Mouse (Mus musculus): Measurements from ENCODE around the gene Bola1. TPM values are rescaled to one million over a fixed set of nuclear protein-coding genes. Genes with fewer than 3 reads are reported as not detected.
"Not testable (repeated sequence)": the region's sequence is repeated elsewhere in the genome, so short reads cannot be mapped to it uniquely, and the experiment has no call there.

Bola1 gene
- polyA plus RNA-seq (2011; ENCODE audit: insufficient read length, low read depth, missing spikeins) = 9.6 and 10.4 TPM in 2 replicates

DNA sequence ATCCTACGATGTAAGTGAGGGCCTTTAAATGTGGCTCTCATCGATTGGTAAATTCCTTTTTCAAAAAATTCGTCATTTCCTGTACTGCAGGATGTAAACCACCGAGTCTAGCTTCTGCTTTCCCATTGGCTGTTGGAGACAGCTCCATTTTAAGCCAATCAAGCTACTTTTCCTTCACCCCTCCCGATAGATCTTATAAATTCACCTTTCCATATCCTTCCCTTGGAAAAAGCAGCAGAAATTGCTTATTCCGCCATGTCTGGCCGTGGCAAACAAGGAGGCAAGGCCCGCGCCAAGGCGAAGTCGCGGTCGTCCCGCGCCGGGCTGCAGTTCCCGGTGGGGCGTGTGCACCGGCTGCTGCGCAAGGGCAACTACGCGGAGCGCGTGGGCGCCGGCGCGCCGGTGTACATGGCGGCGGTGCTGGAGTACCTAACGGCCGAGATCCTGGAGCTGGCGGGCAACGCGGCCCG, at the start of gene Bola1, which contains the start of gene Hist2h2ab:
TSS of gene Bola1 (minus strand) at position 49 of the 470 bp plus-strand sequence.
TSS of gene Hist2h2ab (plus strand) at position 205 of the 470 bp plus-strand sequence.
- peak within 1 kb of the TSS; percentile 74 for H3K4me3 ChIP-seq (ENCODE audit: insufficient read depth, low read length)
- H3K4me1 ChIP-seq (ENCODE audit: control insufficient read depth, insufficient read depth, low read length) = peaks cover 5% of the 10 kb centered on the region
- H3K27ac ChIP-seq (ENCODE audit: insufficient read depth, low read length) = peak within 1 kb of the TSS; percentile 97
- TF ChIP-seq POLR2A (IDR thresholded peaks at IDR 0.05; ENCODE audit: low read depth, low read length) = peak; percentile 78
- no peak for TF ChIP-seq CTCF (IDR thresholded peaks at IDR 0.05; ENCODE audit: borderline replicate concordance, insufficient read depth, low read length)

DNA sequence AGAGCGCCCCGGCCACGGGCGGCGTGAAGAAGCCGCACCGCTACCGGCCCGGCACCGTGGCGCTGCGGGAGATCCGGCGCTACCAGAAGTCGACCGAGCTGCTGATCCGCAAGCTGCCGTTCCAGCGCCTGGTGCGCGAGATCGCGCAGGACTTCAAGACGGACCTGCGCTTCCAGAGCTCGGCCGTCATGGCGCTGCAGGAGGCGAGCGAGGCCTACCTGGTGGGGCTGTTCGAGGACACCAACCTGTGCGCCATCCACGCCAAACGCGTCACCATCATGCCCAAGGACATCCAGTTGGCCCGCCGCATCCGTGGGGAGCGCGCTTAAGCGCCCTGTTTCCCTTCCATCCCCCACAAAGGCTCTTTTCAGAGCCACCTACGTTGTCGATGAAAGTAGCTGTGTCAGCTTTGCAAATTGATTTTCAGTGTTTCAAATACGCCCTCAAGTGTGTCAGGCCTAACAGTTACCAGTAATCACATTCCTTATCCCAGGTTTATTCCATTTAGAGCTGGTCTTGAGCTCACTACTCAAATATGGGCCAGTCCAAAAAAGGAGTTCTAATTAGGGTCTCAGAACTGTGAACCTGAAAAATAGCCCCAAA, 49.4 kb upstream of the Bola1 start:
- H3K27ac ChIP-seq (ENCODE audit: insufficient read depth, low read length) = peak overlapping the region; percentile 97
- H3K4me3 ChIP-seq (ENCODE audit: insufficient read depth, low read length) = peak overlapping the region; percentile 53
- H3K4me1 ChIP-seq (ENCODE audit: control insufficient read depth, insufficient read depth, low read length) = not testable (repeated sequence)
- TF ChIP-seq POLR2A (IDR thresholded peaks at IDR 0.05; ENCODE audit: low read depth, low read length) = peak; percentile 44

DNA sequence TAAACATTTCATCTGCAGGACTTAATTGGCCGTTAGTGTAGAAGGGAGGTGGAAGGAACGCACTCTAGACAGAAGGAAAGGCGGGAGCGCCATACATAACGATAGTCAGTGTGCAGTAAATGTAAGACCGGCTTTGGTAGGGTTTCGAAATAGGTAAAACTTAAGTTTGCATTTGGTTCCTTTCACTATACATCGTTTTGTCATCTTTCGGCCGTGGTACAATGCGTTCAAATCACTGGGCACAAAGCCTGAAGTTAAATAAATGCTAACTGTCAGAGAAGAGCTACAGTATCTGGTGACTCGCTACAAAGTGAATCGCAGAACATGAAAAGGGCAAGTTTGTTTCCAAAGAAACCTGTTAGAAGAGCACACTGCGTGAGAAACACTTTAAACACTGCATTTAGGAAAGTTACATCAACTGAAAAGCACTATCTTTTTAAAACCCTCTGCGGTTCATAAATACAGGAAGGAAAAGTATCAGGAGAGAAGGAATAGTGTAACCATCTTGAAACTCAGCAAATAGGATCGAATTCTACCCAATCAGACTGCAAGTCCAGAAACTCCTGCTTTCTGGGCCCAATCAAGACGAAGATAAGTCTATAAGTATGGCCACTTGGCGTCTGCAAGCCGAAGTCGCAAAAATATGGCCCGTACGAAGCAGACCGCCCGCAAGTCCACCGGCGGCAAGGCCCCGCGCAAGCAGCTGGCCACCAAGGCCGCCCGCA, 48.7 kb upstream of the Bola1 start, which contains the start of gene Hist2h3b:
TSS of gene Hist2h3b (plus strand) at position 604 of the 725 bp plus-strand sequence.
- Histone ChIP-seq H3K27ac (ENCODE audit: insufficient read depth, low read length) (peak within 1 kb of the TSS; percentile 97), H3K4me1 (ENCODE audit: control insufficient read depth, insufficient read depth, low read length) (peaks cover 5% of the 10 kb centered on the region; the same call in 1 of the 2 replicates), H3K4me3 (ENCODE audit: insufficient read depth, low read length) (peak within 1 kb of the TSS; percentile 53)
- TF ChIP-seq CTCF (IDR thresholded peaks at IDR 0.05; ENCODE audit: borderline replicate concordance, insufficient read depth, low read length) = no peak
- peak; percentile 95 for TF ChIP-seq POLR2A (IDR thresholded peaks at IDR 0.05; ENCODE audit: low read depth, low read length)

DNA sequence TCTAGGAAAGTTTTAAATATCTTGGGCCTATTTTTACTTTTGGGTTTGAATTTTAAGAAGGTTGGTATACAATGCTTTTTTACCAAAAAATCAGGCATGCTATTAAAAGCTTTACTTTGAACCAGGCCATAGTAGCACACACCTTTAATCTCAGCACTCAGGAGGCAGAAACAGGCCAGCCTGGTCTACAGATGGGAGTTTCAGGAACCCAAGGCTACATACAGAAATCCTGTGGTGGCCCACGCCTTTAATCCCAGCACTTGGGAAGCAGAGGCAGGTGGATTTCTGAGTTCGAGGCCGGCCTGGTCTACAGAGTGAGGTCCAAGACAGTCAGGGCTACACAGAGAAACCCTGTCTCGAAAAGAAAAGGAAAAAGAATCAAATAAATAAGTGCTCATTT, 48.0 kb upstream of the Bola1 start:
- Histone ChIP-seq H3K4me1 (ENCODE audit: control insufficient read depth, insufficient read depth, low read length) (peaks cover 5% of the 10 kb centered on the region; the same call in 1 of the 2 replicates), H3K4me3 (ENCODE audit: insufficient read depth, low read length) (no peak overlapping the region), H3K27ac (ENCODE audit: insufficient read depth, low read length) (peak overlapping the region; percentile 97)
- TF ChIP-seq POLR2A (IDR thresholded peaks at IDR 0.05; ENCODE audit: low read depth, low read length) = no peak

DNA sequence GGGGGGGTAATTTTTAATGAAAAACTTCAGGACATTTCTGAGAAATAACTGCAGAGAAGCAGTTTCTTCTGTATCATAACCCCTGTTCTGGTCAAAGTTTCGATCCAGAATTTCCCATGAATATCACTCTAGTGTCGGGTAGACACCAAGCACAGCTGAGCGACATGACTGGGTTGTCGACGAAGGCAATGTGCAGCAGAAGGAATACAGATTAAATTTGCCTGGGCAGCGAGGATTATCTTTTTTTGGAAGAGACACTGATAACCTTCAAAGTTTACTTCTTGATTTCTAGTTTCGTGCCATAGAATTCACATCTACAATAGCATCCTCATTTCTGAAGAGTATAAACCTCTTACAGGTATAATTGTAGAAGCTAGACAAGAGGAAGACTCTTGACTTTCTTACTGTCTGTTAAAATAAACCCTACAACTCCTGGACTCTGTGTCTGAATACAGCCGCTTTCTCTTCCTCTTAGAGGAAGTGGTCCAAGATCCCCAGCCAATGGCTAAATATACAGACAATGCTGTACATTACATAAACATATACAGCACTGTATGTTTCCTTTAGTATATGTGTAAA, 46.7 kb upstream of the Bola1 start:
- Histone ChIP-seq H3K4me3 (ENCODE audit: insufficient read depth, low read length) (no peak overlapping the region), H3K4me1 (ENCODE audit: control insufficient read depth, insufficient read depth, low read length) (peaks cover 9% of the 10 kb centered on the region; the same call in 1 of the 2 replicates)

DNA sequence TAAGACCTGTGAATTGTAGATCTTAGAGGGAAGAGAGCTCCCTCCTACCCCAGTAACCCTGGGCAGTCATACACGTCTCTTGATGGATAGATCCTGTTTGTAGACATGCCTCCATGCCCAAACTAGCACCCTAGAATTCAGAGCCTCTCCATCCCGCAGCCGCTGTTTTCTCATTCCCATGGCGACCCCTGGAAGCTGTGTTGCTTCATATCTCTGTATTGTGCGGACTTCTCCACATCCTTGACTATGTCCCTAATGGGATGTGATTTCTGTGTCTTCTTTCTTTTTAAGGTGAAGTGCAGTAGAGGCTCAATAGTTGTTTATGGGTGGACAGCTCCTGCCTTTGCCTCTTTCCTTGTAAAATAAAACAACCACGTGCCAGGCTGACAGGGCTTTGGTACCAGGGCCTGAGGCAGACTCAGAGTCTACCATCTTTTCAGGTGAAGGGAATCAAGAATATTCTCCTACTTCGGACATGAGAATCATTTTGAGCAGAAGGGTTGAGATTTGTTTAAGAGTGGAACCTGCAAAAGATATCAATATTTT, 45.0 kb upstream of the Bola1 start:
- TF ChIP-seq CTCF (IDR thresholded peaks at IDR 0.05; ENCODE audit: borderline replicate concordance, insufficient read depth, low read length) (no peak), POLR2A (IDR thresholded peaks at IDR 0.05; ENCODE audit: low read depth, low read length) (0 out of 2 replicates have a peak, but pooled peaks have one; percentile 0)
- Histone ChIP-seq H3K4me3 (ENCODE audit: insufficient read depth, low read length) (peak overlapping the region; percentile 7; the same call in 1 of the 2 replicates), H3K27ac (ENCODE audit: insufficient read depth, low read length) (peak overlapping the region; percentile 99), H3K4me1 (ENCODE audit: control insufficient read depth, insufficient read depth, low read length) (peaks cover 9% of the 10 kb centered on the region; the same call in 1 of the 2 replicates)

More for the DNA sequence above, 46.7 kb upstream of the Bola1 start:
- no peak overlapping the region for H3K27ac ChIP-seq (ENCODE audit: insufficient read depth, low read length)
- TF ChIP-seq POLR2A (IDR thresholded peaks at IDR 0.05; ENCODE audit: low read depth, low read length) (no peak), CTCF (IDR thresholded peaks at IDR 0.05; ENCODE audit: borderline replicate concordance, insufficient read depth, low read length) (no peak)

DNA sequence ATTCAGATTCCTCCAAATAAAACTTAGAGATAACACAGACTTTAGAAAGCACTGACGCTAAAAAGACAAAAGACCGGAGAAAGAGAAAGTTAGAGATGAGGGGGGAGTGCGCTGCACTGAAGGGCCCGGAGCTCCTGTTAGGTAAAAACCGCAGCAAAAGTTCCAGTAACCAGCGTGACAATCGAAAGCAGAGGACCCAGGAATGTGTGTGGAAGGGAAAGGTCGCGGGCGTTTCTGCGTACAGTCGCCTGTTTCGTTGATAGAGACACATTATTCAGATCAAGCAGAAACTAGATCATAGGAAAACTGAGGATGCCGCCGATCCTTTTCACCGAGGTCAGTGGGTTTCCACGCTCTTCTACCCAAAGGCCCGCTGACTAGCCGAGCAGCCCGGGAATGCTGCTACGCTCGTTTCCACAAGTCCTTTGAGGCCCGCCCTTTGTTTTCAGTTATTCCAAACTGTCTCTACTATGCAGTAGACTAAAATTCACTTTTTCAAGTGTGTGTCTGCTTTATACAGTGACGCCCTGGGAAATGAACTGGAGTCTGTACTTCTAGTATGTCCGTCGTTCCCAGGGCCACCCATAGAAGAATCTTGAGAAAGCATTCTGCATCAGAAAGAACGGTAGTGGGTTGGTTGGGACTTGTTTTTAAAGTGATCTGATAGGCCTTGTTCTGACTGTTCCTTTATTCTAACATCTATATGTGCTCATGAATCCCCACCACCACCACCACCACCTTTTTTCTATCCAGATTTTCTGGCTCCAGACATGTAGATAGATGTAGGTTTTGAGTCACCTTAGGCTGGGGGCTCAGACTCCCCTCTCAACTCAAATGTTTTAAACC, 44.3 kb upstream of the Bola1 start:
- Histone ChIP-seq H3K4me1 (ENCODE audit: control insufficient read depth, insufficient read depth, low read length) (peaks cover 9% of the 10 kb centered on the region; the same call in 1 of the 2 replicates), H3K27ac (ENCODE audit: insufficient read depth, low read length) (peak overlapping the region; percentile 99), H3K4me3 (ENCODE audit: insufficient read depth, low read length) (peak overlapping the region; percentile 42)
- TF ChIP-seq POLR2A (IDR thresholded peaks at IDR 0.05; ENCODE audit: low read depth, low read length) (peak; percentile 46), CTCF (IDR thresholded peaks at IDR 0.05; ENCODE audit: borderline replicate concordance, insufficient read depth, low read length) (no peak)

DNA sequence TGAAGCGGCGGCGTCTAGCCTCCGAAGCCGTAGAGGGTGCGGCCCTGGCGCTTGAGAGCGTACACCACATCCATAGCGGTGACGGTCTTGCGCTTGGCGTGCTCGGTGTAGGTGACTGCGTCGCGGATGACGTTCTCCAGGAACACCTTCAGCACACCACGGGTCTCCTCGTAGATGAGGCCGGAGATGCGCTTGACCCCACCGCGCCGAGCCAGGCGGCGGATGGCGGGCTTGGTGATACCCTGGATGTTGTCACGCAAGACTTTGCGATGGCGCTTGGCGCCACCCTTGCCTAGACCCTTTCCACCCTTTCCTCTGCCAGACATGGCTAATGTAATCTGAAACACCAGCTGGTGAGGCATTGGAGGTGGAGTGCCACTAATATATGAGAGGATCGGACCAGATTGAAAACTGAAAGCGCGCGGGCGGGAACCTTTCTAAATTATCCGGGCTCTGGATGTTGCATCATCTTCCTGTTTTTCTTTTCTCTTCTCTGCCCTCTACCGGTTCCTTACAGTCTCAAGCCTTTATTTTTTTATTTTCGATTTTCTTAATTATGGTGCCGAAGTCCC, 43.6 kb upstream of the Bola1 start, which contains the start of gene Hist2h4:
TSS of gene Hist2h4 (minus strand) at position 333 of the 572 bp plus-strand sequence.
- peaks cover 9% of the 10 kb centered on the region; the same call in 1 of the 2 replicates for H3K4me1 ChIP-seq (ENCODE audit: control insufficient read depth, insufficient read depth, low read length)
- H3K27ac ChIP-seq (ENCODE audit: insufficient read depth, low read length) = peak within 1 kb of the TSS; percentile 99
- H3K4me3 ChIP-seq (ENCODE audit: insufficient read depth, low read length) = peak within 1 kb of the TSS; percentile 51
- TF ChIP-seq CTCF (IDR thresholded peaks at IDR 0.05; ENCODE audit: borderline replicate concordance, insufficient read depth, low read length) = no peak; the same call in 1 of the 2 replicates
- peak; percentile 100 for TF ChIP-seq POLR2A (IDR thresholded peaks at IDR 0.05; ENCODE audit: low read depth, low read length)

All from embryonic fibroblast, embryonic 13.5 days (primary cell).